Mouse (Mus musculus) embryo, embryonic 10.5 days (tissue): ENCODE results near the gene Iqsec2.

ENCODE experiments used
- DNase-seq: peaks from one replicate; pipeline ENCODE4 v3.0.0-alpha.2; 2015; ENCODE audit warnings: low spot score

Gene Iqsec2

DNA sequence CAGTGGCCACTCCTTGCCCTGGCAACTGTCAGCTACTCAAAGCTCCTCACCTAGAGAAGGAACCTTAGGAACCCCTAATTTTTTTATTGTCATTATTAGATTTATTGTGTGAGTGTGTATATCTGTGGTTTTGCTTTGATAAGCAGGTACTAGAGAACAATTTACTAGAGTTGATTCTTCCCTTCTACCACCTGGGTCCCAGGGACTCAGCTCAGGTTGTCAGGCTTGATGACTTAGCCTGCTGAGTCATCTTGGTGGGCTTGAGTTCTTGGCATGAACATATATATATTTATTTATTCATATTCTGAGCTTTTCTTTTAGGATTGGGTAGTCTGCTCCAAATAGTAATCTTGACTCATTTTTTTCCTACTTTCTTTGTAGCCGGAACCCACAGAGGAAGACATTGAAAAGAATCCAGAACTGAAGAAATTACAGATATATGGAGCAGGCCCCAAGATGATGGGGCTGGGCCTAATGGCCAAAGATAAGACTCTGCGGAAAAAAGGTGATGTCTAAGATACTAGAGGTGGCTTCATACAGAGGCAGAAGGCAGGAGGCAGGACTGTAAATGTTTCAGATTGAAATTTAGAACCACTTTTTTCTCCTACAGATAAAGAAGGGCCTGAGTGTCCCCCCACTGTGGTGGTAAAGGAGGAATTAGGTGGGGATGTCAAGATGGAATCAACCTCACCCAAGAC, 100.6 kb downstream of the Iqsec2 start:
- DNase-seq = no peak

DNA sequence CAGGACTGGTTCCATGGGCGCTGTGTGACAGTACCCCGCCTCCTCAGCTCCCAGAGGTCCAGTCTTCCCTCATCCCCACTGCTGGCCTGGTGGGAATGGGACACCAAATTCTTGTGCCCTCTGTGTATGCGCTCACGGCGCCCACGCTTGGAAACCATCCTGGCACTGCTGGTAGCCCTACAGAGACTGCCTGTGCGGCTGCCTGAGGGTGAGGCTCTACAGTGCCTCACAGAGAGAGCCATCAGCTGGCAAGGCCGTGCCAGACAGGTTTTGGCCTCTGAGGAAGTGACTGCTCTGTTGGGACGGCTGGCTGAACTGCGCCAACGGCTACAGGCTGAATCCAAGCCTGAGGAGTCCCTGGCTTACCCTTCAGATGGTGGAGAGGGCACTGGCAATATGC, 127.1 kb downstream of the Iqsec2 start:
- DNase-seq = no peak
